Mouse (Mus musculus) urinary bladder, postnatal 0 days (tissue): ENCODE data around the gene Guf1. TPM values are rescaled to one million over a fixed set of nuclear protein-coding genes. Genes with fewer than 3 reads are reported as not detected.

Experiments
- polyA plus RNA-seq: library from polyadenylated mRNA; unstranded; fragments of >200 nt; fragmentation: Nextera tagmentation; extraction: Ambion mirVana; gene quantifications from 2 replicates; pipeline ENCODE4 v1.2.1, GENCODE M21; 2015

The Guf1 gene
- 19.3 and 20.3 TPM in 2 replicates for polyA plus RNA-seq

DNA sequence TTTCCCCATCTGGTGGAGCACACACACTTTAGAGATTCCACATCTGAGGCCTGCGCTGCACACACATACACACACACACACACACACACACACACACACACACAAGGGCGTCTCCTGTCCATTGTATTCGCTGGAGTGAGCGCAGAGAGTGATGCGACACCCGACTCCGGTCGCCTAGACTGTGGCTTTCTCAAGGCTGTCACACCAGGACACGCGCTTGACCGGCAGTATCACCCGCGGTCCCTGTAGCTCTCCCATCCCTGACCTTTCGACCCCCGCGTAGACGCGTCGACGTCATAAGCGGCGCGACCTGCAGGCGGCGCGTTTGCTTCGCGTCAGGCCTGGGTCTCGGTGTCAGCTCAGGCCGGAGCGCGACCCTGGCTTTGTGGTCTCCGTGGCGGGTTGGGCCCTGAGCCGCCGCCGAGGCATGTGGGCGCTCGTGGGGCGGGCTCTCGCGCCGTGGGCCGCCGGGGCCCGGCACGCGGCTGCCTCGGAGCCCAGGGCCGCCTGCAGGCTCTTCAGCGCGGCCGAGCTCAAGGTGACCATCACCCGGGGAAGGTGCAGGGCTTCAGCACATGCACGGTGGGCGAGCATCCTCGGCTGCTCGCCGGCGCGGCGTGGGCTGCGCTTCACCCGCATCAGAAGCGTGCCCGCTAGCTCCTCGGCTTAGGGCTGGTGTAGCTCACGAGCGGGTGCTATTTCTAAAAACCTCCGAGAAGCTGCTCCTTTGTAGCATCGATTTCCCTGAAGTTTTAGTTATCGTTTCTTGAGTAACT is at the start of gene Guf1:
TSS of gene Guf1 (plus strand) at position 296 of the 776 bp plus-strand sequence.

DNA sequence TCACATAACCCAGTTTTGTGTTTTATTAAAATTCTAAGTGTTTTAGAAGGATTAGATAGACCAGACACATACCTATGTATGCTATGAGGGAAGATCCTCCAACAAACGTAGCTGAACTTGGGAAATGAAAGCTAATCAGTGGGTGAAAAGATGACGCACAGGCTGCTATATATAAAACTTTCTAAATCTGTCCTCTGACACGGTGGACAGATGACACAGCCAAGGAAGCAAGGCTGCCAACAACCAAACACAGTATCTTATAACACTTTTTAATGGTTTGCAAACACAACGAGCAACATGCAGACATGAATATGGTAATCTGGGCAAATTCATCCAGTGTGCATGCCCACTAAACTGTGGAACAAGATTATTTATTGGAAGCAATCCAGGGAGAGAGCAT is 14.2 kb upstream of the Guf1 start, which contains the start of gene Yipf7:
TSS of gene Yipf7 (minus strand) at position 160 of the 400 bp plus-strand sequence.

GRCm38 (mm10) chr5:69591640-69592461 is 35.1 kb downstream of the Guf1 start, which contains the start of gene Gnpda2:
Gene Gnpda2, minus strand, starts transcription at chr5:69592340.

Other genes with a start within 250 kb of the Guf1 start
- gene Kctd8, start 215.2 kb upstream of the Guf1 start, polyA plus RNA-seq = 0.17 and 0.18 TPM in 2 replicates
- not detected in 2 replicates for gene Yipf7, start 14.3 kb upstream of the Guf1 start, polyA plus RNA-seq
- gene Gnpda2, start 35.4 kb downstream of the Guf1 start, polyA plus RNA-seq = 53.3 and 55.8 TPM in 2 replicates